Mouse (Mus musculus) E14TG2a.4 (cell line): ENCODE data around the gene Mrps12.

Experiments
- CTCF ChIP-seq: conservative IDR thresholded peaks from 2 replicates; pipeline ENCODE4 v1.5.1; 2014; ENCODE audit warnings: low read length
- NANOG ChIP-seq: IDR thresholded peaks from 2 replicates; pipeline ENCODE4 v1.6.1; 2014; ENCODE audit warnings: borderline replicate concordance, low read length, mixed read lengths
- POU5F1 ChIP-seq: IDR thresholded peaks from 2 replicates; pipeline ENCODE4 v1.6.1; 2014; ENCODE audit warnings: low read length, borderline replicate concordance

DNA sequence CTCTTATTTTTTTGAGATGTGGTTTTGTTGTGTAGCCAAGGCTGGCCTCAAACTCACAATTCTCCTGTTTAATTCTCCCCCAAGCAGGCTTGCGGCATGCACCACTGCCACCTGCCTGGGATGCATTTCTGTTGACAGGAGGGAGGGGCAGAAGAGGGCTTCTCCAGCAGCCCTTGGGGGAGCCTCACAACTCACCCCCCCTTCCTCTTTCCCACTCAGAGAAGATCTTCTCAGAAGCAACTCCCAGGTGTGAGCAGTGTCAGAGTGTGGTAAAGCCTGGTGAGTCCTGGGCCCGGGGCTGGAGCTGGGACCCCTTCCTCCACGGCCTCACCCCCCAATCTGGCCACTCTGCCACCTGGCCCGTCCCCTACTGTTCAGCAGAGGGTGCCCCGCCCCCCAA, 43.5 kb upstream of the Mrps12 start:
- TF ChIP-seq CTCF = no peak
- TF ChIP-seq NANOG = no peak
- no peak for TF ChIP-seq POU5F1
